Mouse (Mus musculus): ENCODE data around the gene Ch25h. TPM values are rescaled to one million over a fixed set of nuclear protein-coding genes. Genes with fewer than 3 reads are reported as not detected.

The Ch25h gene
- polyA plus RNA-seq, 1 experiment from 2014 or later: 0.72 TPM

- Histone ChIP-seq H3K9ac (ENCODE audit: low read depth, low read length) (no peak overlapping the region), H3K36me3 (ENCODE audit: control insufficient read depth, insufficient read depth, low read length) (0 out of 2 replicates have a peak, but pooled peaks cover 2% of the 10 kb centered on the region), H3K4me1 (ENCODE audit: control insufficient read depth, insufficient read depth, low read length) (no peaks in the 10 kb centered on the region), H3K27me3 (ENCODE audit: control insufficient read depth, insufficient read depth, low read depth, low read length) (no peaks in the 10 kb centered on the region), H3K4me2 (ENCODE audit: low read length) (no peak overlapping the region), H3K9me3 (replicated peaks; ENCODE audit: control insufficient read depth, low read length, poor library complexity, severe bottlenecking) (no peaks in the 10 kb centered on the region), H3K27ac (ENCODE audit: low read length) (no peak overlapping the region), H3K4me3 (ENCODE audit: low read depth, low read length) (no peak overlapping the region)
- no peak for ATAC-seq
- 93% methylated on average over 4 of the region's 4 CpGs for WGBS
These were observed 18.9 kb upstream of the Ch25h start for GRCm38 (mm10) chr19:34493859-34494258.

DNA sequence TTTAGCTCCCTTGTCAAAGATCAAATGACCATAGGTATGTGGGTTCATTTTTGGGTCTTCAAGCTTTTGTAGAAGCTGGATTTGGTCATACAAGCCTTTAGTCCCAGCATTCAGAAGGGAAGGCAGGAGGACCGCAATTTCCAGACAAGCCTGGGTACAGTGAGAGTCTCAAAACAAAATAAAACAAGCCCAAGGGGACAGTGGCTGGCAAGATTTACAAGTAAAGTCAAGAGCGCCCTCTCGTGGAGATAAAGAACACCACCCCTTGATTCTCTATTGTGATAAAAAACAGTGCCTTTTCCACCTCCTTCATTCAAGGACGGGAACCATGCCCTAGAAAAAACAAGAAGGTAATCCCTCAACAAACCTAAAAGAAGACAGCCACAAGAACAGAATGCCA lies 8.6 kb upstream of the Ch25h start:
- H3K27ac ChIP-seq (ENCODE audit: low read length): no peak overlapping the region
- ATAC-seq: no peak
- 15% methylated on average over 4 of the region's 4 CpGs for WGBS
- H3K4me2 ChIP-seq (ENCODE audit: low read length): no peak overlapping the region
- H3K27me3 ChIP-seq (ENCODE audit: control insufficient read depth, insufficient read depth, low read depth, low read length): no peaks in the 10 kb centered on the region
- H3K9ac ChIP-seq (ENCODE audit: low read depth, low read length): no peak overlapping the region
- H3K9me3 ChIP-seq (replicated peaks; ENCODE audit: control insufficient read depth, low read length, poor library complexity, severe bottlenecking): no peaks in the 10 kb centered on the region
- H3K4me3 ChIP-seq (ENCODE audit: low read depth, low read length): no peak overlapping the region
- H3K4me1 ChIP-seq (ENCODE audit: control insufficient read depth, insufficient read depth, low read length): no peaks in the 10 kb centered on the region
- H3K36me3 ChIP-seq (ENCODE audit: control insufficient read depth, insufficient read depth, low read length): no peaks in the 10 kb centered on the region

- ATAC-seq: peak; percentile 84
- WGBS: 4% methylated on average over 49 of the region's 49 CpGs
- H3K27ac ChIP-seq (ENCODE audit: low read length): no peak overlapping the region
- no peaks in the 10 kb centered on the region for H3K9me3 ChIP-seq (replicated peaks; ENCODE audit: control insufficient read depth, low read length, poor library complexity, severe bottlenecking)
- peaks cover 2% of the 10 kb centered on the region; the same call in 1 of the 2 replicates for H3K27me3 ChIP-seq (ENCODE audit: control insufficient read depth, insufficient read depth, low read depth, low read length)
- peak overlapping the region; percentile 49 for H3K4me3 ChIP-seq (ENCODE audit: low read depth, low read length)
- H3K4me2 ChIP-seq (ENCODE audit: low read length): peak overlapping the region; percentile 83
- H3K9ac ChIP-seq (ENCODE audit: low read depth, low read length): peak overlapping the region; percentile 59
- H3K36me3 ChIP-seq (ENCODE audit: control insufficient read depth, insufficient read depth, low read length): no peaks in the 10 kb centered on the region
- peaks cover 9% of the 10 kb centered on the region; the same call in 1 of the 2 replicates for H3K4me1 ChIP-seq (ENCODE audit: control insufficient read depth, insufficient read depth, low read length)
These were observed 555 bp downstream of the Ch25h start for GRCm38 (mm10) chr19:34474228-34474990.

- no peak for ATAC-seq
- no peak overlapping the region for H3K4me3 ChIP-seq (ENCODE audit: low read depth, low read length)
- WGBS: 83% methylated on average over 2 of the region's 2 CpGs
These were observed 3.3 kb downstream of the Ch25h start for GRCm38 (mm10) chr19:34471703-34472102.

DNA sequence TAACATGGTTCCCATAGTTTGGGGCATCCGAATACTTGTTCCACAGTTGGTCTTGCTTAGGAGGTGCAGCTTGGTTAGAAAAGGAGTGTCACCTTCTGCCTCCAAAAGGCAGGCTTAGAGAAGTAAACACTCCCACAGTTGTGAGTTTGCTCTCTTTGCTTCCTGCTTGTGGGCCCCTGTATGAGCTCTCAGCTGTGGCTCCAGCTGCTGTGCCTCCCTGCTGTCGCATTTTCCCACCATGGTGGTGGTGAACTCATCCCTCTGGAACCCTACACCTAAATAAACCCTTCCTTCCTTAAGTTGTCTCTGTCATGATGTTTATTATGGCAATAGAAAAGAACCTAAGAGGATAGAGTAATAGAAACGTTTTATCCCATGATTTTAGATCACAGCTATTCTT lies 6.2 kb downstream of the Ch25h start:
- H3K4me3 ChIP-seq (ENCODE audit: low read depth, low read length): no peak overlapping the region
- no peaks in the 10 kb centered on the region for H3K4me1 ChIP-seq (ENCODE audit: control insufficient read depth, insufficient read depth, low read length)
- H3K27ac ChIP-seq (ENCODE audit: low read length): no peak overlapping the region
- 61% methylated on average over 3 of the region's 3 CpGs for WGBS
- H3K9me3 ChIP-seq (replicated peaks; ENCODE audit: control insufficient read depth, low read length, poor library complexity, severe bottlenecking): no peaks in the 10 kb centered on the region
- no peak for ATAC-seq
- no peak overlapping the region for H3K4me2 ChIP-seq (ENCODE audit: low read length)
- no peaks in the 10 kb centered on the region; the same call in 1 of the 2 replicates for H3K27me3 ChIP-seq (ENCODE audit: control insufficient read depth, insufficient read depth, low read depth, low read length)
- H3K36me3 ChIP-seq (ENCODE audit: control insufficient read depth, insufficient read depth, low read length): no peaks in the 10 kb centered on the region
- no peak overlapping the region for H3K9ac ChIP-seq (ENCODE audit: low read depth, low read length)

More at GRCm38 (mm10) chr19:34471703-34472102, 3.3 kb downstream of the Ch25h start:
- no peaks in the 10 kb centered on the region for H3K36me3 ChIP-seq (ENCODE audit: control insufficient read depth, insufficient read depth, low read length)
- peaks cover 2% of the 10 kb centered on the region; the same call in 1 of the 2 replicates for H3K27me3 ChIP-seq (ENCODE audit: control insufficient read depth, insufficient read depth, low read depth, low read length)
- H3K9me3 ChIP-seq (replicated peaks; ENCODE audit: control insufficient read depth, low read length, poor library complexity, severe bottlenecking): no peaks in the 10 kb centered on the region
- no peak overlapping the region for H3K27ac ChIP-seq (ENCODE audit: low read length)
- no peak overlapping the region for H3K4me2 ChIP-seq (ENCODE audit: low read length)
- peaks cover 9% of the 10 kb centered on the region; the same call in 1 of the 2 replicates for H3K4me1 ChIP-seq (ENCODE audit: control insufficient read depth, insufficient read depth, low read length)
- H3K9ac ChIP-seq (ENCODE audit: low read depth, low read length): no peak overlapping the region

DNA sequence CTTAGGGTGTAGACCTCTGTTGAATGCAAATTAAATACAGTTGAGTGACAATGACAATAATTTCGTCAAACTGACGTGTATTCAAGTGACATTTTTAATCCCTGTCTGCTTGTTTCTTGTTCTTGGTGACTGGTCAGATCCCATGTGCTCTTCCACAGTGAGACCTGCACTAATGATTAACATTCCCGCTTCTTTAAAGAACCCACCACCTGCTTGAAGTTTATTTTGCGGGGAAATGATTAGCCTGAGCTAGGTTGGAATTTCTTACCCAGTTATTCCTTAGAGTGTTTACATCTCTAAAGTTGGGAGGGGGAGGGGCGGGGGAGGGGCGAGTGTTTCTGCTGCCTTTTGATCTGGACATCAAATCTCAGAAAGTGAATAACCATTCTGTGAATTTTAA lies 6.7 kb downstream of the Ch25h start:
- H3K36me3 ChIP-seq (ENCODE audit: control insufficient read depth, insufficient read depth, low read length): no peaks in the 10 kb centered on the region
- H3K9me3 ChIP-seq (replicated peaks; ENCODE audit: control insufficient read depth, low read length, poor library complexity, severe bottlenecking): no peaks in the 10 kb centered on the region
- 50% methylated on average over 6 of the region's 6 CpGs for WGBS
- no peak overlapping the region for H3K4me2 ChIP-seq (ENCODE audit: low read length)
- no peaks in the 10 kb centered on the region; the same call in 1 of the 2 replicates for H3K27me3 ChIP-seq (ENCODE audit: control insufficient read depth, insufficient read depth, low read depth, low read length)
- no peak overlapping the region for H3K27ac ChIP-seq (ENCODE audit: low read length)
- ATAC-seq: no peak
- no peaks in the 10 kb centered on the region for H3K4me1 ChIP-seq (ENCODE audit: control insufficient read depth, insufficient read depth, low read length)
- H3K9ac ChIP-seq (ENCODE audit: low read depth, low read length): no peak overlapping the region
- no peak overlapping the region for H3K4me3 ChIP-seq (ENCODE audit: low read depth, low read length)

DNA sequence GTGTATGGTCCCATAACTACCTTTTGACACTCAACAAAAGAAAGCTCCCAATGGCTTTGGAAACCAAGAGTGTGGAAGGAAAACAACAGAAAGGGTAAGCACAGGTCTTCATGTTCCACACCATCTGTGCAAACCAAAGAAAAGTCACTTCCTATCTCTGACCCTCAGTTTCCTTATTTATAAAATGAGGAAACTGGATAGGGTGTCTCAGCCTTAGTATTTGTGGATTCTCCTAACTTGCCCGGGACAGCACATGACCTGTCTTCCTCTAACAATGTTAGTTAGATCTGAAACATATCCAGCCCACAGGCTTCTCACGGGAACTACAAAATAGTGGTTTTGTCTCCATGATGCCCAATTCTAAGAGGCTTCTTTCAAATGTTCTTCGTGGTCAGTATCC lies 10.5 kb downstream of the Ch25h start:
- Histone ChIP-seq H3K4me1 (ENCODE audit: control insufficient read depth, insufficient read depth, low read length) (no peaks in the 10 kb centered on the region), H3K27me3 (ENCODE audit: control insufficient read depth, insufficient read depth, low read depth, low read length) (no peaks in the 10 kb centered on the region), H3K4me3 (ENCODE audit: low read depth, low read length) (no peak overlapping the region), H3K9ac (ENCODE audit: low read depth, low read length) (no peak overlapping the region), H3K9me3 (replicated peaks; ENCODE audit: control insufficient read depth, low read length, poor library complexity, severe bottlenecking) (no peaks in the 10 kb centered on the region), H3K4me2 (ENCODE audit: low read length) (no peak overlapping the region), H3K36me3 (ENCODE audit: control insufficient read depth, insufficient read depth, low read length) (no peaks in the 10 kb centered on the region), H3K27ac (ENCODE audit: low read length) (no peak overlapping the region)
- WGBS: 80% methylated on average over 3 of the region's 3 CpGs
- no peak for ATAC-seq

GRCm38 (mm10) chr19:34461451-34462019 lies 13.4 kb downstream of the Ch25h start:
- Histone ChIP-seq H3K9ac (ENCODE audit: low read depth, low read length) (no peak overlapping the region), H3K27me3 (ENCODE audit: control insufficient read depth, insufficient read depth, low read depth, low read length) (no peaks in the 10 kb centered on the region), H3K4me3 (ENCODE audit: low read depth, low read length) (no peak overlapping the region), H3K27ac (ENCODE audit: low read length) (no peak overlapping the region), H3K4me1 (ENCODE audit: control insufficient read depth, insufficient read depth, low read length) (no peaks in the 10 kb centered on the region), H3K4me2 (ENCODE audit: low read length) (no peak overlapping the region), H3K36me3 (ENCODE audit: control insufficient read depth, insufficient read depth, low read length) (no peaks in the 10 kb centered on the region), H3K9me3 (replicated peaks; ENCODE audit: control insufficient read depth, low read length, poor library complexity, severe bottlenecking) (no peaks in the 10 kb centered on the region)
- no peak for ATAC-seq
- WGBS: 83% methylated on average over 1 of the region's 1 CpGs

GRCm38 (mm10) chr19:34450784-34451370 lies 24.1 kb downstream of the Ch25h start:
- Histone ChIP-seq H3K4me3 (ENCODE audit: low read depth, low read length) (no peak overlapping the region), H3K27ac (ENCODE audit: low read length) (no peak overlapping the region), H3K27me3 (ENCODE audit: control insufficient read depth, insufficient read depth, low read depth, low read length) (no peaks in the 10 kb centered on the region), H3K36me3 (ENCODE audit: control insufficient read depth, insufficient read depth, low read length) (no peaks in the 10 kb centered on the region), H3K9me3 (replicated peaks; ENCODE audit: control insufficient read depth, low read length, poor library complexity, severe bottlenecking) (no peaks in the 10 kb centered on the region), H3K9ac (ENCODE audit: low read depth, low read length) (no peak overlapping the region), H3K4me1 (ENCODE audit: control insufficient read depth, insufficient read depth, low read length) (no peaks in the 10 kb centered on the region), H3K4me2 (ENCODE audit: low read length) (no peak overlapping the region)
- ATAC-seq: no peak
- 90% methylated on average over 1 of the region's 1 CpGs for WGBS
